Mouse (Mus musculus): ENCODE results near the gene Gm1527.
"Not testable (repeated sequence)": the region's sequence is repeated elsewhere in the genome, so short reads cannot be mapped to it uniquely, and the experiment has no call there.

Gm1527 gene

DNA sequence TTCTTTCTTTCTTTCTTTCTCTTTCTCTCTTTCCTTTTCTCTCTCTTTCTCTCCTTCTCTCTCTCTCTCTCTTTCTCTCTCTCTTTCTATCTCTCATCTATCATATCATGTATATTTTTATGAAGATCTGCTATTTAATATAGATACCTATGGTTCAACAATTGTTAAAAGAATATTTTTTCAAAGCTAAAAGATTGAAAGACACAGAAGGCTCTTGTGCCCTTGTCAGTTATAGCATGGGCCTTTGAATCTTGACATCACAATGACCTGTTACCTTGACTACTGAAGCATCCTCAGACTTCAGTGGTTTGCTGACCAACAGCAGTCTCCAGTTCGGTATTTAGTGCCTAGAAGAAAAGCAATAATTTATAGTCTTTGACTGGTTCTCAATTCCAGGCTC lies at the start of gene Gm1527:
Gene Gm1527 (plus strand): TSS at position 301 of the 400 bp plus-strand sequence.
- DNase-seq (ENCODE audit: low spot score) = no peak

DNA sequence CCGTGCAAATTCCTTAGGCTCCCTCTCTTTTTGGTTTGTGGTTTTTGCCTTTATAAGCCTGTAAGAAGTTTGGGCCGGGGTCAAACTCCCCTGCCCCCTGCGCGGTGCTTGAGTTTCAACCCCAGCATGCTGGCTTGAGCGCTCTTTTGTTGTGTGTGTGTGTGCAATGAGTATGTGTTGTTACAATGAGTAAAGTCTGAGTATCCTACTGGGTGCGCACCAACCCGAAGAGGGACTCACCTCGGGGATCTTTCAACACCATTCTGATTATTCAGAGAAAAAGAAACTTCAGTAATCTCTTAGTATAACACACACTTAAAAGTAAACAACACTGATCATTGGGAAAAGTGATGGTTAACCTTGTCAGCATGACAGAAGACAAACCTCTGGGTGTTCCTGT lies 49.2 kb upstream of the Gm1527 start:
- DNase-seq (ENCODE audit: low spot score) = no peak

DNA sequence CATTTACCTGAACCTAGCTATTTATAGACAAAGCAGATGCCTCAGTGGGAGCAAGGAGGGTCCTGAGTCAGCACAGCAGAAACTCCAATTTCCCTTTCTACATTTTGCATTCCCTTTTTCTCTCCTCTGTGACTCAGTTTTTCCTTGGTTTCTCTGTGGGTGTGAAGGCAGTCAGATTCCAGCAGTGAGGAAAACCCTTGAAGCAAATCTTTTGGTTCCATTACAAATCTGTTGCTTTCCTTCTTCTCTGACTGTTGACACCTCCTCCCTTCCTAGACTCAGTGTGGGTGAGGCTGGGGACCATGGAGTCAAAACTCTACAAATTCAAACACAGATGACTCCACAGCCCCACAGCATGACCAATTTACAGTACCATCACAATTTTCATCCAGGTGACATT lies 45.3 kb upstream of the Gm1527 start:
- DNase-seq (ENCODE audit: low spot score) = no peak

DNA sequence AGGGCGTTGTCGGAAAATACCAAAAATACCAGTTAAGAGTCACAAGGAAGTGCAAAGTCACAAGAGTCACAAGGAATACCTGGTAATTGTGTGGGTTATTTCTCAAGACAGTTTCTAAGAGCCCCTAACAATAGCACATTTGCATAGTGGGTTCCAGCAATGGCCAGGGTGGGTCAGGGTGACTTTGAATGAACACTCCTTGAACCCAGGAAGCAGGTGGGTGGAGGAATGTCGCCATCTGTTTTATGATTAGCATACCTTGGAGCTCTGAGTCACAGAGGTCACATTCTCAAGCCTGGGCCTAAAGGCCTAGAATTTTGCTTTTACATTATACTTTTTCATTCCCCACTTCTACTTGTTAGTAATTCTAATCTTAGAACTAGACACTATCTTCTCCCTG lies 40.2 kb upstream of the Gm1527 start:
- not testable (repeated sequence) for DNase-seq (ENCODE audit: low spot score)

DNA sequence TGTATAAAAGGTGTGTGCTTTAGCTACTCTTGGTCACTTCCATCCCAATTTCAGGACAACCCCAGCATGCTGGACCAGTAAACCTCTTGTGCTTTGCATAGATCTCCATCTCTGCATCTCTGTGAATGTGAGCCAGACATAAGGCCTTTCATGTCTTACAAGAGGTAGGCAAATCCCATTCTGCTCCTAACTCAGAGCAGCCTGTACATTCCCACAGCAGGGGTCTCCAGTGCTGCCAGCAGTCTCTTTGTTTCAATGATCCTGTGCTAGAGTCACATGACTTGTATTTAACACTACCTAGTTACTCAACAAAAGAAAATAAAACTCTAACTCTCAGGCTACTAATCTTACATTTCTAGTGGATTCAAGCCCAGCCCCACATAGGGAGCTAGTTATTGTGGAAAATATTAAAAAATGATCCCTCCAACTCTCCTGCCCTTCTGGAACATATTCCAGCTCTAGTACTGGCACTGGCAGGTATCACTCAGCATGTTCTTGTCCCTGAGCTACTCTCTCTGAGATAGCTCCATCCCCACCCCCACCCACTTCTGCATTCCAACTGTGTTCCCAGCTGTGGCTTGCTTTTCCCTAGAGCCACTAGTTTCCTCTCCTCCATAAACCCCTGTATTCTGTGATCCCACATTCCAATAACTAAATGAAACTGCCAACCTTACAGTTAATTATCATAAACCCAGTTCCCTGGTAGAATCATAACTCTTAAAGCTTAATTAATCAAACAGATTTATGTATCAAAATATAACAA lies 32.6 kb upstream of the Gm1527 start:
- not testable (repeated sequence) for DNase-seq (ENCODE audit: low spot score)

DNA sequence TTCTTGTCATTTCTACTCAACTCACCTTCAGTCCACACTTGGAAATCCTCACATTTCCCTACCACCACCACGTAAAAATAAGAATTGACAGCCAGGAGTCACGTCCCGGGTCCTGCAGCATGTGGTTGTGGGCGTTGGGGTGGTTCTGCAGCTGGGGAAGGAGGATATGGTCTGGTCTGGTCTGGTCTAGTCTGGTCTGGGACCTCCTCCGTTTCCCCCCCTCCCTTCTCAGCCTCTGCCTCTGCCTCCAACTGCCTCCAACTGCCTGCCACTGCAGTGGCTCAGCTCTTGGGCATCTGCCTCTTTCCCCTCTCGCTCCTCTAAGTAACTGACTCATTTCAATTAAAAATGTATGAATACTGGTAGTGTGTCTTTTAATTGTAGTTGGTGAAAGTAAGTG lies 4.5 kb downstream of the Gm1527 start:
- DNase-seq (ENCODE audit: low spot score) = not testable (repeated sequence)

DNA sequence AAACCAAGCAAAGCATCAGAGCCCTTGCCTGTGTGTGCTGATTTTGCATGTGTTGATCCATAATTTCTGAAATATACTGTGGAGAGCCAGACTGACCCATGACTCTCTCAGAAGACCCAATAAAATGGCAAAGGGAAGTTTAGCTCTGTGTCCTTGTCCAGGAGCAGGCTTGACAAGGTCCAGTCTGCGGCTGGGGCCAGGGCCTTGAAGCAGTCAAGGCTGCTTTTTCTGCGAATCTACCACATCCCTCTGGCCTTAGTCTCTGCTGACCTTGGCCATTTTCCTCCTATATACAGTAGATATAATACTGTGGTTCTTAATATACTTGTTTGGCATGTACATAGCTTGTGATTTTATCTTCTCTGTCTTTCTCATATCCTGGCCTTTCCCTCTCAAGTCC lies 73.5 kb downstream of the Gm1527 start:
- no peak for DNase-seq (ENCODE audit: low spot score)

DNA sequence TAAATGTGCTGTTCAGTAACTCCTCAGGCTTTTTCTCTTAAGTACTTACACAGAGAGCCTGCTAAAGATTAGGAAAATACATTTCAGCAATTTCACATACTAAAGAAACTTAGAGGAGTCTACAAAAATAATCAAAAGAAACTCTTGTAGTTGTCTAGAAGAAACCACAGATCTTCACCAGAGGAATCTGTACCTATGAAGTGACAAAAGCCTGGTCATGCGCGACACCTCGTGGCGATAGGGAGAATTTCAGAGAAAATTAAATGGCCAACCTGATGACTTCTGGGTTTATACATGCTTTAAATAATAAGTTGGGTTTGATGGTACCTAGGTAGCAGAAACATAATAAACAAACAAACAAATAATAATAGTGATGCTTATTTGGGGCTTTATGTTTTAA lies 76.4 kb downstream of the Gm1527 start:
- no peak for DNase-seq (ENCODE audit: low spot score)
